Mouse (Mus musculus) right cerebral cortex, postnatal 14 days (tissue): Measurements from ENCODE around the gene Cd151.
"Not testable (repeated sequence)": the region's sequence is repeated elsewhere in the genome, so short reads cannot be mapped to it uniquely, and the experiment has no call there.

Experiments used
- DNase-seq: peaks from one replicate; pipeline ENCODE4 v3.0.0; 2022

Gene Cd151

DNA sequence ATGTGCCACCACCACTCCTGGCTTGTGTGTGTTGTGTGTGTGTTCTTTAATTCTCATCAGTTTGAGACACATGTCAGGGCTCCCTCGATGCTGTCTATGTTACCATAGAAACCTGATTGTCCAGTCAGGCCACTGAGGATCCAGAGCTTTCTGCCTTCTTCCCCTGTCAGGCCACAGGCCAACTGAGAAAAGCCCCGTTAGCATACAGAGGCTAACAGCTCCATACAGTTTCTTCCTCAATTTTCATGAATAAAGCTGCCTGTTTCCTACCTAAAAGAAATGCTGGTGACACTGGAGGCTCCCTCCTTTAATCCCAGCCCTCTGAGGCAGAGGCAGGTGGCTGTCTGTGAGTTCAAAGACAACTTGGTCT is 30.7 kb upstream of the Cd151 start:
- no peak for DNase-seq

DNA sequence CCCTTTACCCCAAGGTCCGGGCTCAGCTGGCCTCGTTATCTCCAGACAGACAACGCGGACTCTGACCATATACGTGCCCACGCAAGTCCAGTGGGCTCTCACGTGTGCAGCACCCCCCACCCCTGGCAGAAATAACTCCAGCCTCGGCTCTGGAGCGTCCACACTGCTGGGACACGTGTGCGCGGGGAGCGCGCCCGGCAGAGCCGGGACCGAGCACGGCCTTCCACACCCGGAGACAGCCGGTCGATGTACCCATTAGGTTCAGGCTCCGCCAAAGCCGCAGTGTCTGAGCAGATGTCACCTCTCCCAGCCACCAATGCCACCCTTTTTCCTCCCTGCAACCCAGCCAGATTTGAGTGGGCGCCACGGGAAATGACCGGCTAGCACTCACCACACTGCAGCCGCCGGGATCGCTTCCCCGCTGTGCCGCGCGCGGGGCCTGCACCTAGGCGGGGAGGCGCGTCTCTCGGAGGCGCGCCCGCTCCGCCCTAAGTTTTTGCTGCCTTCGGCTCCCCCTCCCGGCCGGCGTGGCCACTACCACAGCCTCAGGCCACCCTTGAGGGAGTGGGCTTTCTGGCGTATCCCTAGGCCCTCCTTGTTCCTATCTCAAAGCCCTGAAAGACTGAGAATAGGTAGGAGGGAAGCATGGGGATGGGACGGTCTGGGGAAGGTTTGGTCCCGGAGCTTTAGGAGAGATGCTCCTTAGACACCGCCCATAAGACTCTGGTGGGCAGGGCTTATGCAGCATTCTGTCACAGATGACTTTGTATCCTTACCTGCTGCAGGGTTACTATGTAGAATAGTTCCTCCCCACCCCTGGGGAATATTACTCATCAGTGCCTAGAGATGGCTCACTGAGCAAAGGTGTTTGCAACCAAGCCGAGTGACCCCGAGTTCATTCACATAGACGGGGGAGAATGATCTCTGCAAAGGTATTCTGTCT is 29.7 kb upstream of the Cd151 start, which contains the start of gene Slc25a22:
Gene Slc25a22, minus strand, starts transcription at position 715 of the 943 bp plus-strand sequence.
- DNase-seq, result peak; percentile 82

DNA sequence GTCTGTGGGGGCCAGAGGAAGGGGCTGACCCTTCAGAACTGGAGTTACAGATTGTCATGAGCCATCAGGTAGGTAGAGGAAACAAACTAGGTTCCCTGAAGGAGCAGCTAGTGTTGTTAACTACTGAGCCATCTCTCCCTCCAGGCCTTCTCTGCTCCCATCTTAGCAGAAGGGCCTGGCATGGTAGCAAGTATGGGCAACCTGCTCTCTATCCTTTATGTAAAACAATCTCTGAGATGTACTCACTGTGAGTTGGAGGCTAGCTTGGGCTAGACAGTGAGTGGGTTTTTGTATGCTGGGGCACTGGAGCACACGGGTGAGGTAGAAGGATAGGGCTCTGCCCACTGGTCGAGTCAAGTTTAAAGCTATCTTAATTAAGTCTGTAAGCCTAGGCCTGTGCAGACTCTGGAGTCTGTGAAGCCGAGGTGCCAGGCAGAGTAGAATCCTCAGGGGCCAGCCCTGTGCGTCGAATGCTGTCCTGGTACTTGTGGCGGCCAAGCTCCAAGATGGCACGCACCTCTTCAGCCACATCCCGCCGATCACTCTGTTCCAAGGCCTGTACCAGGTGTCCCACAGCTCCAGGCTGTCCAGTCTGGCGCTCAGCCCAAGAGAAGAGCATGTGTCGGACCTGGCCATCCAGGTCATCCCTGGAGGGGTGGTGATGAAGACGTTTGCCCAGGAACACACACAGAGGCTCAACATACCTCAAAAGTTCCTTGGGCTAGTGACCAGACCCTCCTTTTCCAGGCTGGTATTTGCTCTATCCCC is 28.8 kb upstream of the Cd151 start:
- DNase-seq, result no peak

DNA sequence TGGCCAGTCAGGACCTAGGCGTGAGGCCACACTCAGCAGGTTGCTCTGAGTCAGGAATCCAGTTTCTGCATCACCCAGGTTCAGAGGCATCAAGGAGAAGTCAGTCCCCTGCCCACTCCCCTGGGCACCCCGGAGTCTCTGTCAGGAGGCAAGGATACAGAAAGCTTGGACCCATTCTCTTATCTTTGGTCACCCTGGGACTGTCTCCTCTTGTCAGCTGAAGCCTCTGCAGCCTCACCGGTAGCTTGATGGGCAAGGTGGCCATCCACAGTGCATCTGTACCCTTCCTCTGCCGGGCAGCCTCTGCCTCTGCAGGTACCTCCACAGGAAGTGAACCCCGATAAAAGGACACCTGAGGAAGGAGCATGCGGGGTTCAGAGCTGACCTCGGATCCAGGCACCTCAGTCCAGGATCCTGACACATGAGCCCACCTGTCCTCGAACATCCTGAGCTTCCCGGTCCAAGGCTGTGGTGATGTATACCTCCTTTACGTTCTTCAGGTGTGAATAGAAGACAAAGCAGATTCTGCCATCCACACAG is 28.0 kb upstream of the Cd151 start:
- no peak for DNase-seq

DNA sequence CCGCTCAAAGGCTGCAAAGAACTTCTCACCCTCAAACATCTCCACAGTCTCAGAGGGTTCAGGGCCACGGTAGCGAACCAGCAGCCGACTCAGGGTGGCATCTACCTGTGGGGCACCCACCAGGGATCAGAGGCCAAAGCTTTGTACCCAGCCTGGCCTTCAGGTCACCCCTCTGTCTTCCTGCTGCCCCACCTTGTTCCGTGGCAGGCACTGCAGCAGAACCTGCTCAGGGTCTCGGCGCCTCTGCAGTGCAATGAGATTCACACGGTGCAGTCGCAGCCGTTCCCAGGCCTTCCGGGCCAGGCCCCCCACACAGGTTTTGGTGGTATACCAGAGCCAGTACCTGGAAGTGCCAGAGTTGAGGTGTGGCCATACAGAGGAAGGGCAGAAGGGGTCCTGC is 27.4 kb upstream of the Cd151 start:
- no peak for DNase-seq

DNA sequence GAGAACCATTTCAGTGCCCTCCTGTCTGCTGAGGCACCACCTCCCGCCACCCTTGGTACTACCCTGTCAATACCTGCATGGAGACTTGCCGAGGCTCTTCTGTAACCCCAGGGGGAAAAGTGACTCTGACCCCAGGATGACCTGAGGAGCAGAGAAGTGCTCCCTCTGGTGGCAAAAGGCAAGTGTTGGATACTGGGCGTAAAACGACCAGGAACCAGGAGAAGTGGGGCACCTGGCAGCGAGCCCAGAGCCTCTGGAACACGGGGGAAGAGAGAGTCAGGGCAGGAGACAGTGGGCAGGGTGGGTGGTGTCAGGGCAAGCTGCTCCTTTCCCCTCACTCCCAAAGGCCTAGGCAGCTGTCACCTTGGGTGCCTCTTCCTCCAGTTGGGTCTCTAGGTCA is 26.6 kb upstream of the Cd151 start:
- peak; percentile 76 for DNase-seq

DNA sequence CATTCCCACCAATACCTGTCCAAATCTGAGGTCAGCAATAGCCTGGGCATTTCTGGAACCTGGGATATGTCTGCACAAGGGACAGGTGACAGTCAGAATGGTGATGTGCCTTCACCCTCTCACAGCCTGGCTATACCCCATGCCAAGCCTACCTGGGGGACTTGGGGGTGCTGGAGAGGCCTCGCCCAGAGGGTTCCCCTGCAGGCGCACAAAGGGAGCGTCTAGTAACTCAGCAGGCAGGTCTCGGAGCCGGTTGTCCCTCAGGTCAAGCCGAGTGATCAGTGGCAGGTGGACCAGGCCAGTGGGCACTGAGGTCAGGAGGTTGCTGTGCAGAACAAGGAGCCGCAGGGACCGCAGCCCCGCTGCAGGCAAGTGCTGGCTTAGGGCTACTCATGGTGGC is 25.7 kb upstream of the Cd151 start:
- no peak for DNase-seq

DNA sequence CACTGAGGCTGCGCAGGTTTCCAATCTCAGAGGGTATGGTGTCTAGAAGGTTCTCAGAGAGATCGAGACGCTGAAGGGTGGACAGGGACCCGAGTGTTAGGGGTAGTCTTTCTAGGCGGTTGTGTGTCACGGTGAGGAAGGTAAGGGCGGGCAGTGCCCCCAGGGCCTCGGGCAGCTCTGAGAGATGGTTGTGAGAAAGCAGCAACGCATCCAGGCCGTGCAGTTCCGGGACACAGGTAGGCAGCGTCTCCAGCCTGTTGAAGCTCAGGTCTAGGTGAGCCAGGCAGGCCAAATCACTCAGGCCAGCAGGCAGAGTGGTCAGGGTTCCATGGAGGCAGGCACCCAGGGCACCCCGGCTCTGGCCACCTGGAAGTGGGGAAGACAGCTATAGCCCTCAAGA is 25.0 kb upstream of the Cd151 start:
- DNase-seq, result no peak

DNA sequence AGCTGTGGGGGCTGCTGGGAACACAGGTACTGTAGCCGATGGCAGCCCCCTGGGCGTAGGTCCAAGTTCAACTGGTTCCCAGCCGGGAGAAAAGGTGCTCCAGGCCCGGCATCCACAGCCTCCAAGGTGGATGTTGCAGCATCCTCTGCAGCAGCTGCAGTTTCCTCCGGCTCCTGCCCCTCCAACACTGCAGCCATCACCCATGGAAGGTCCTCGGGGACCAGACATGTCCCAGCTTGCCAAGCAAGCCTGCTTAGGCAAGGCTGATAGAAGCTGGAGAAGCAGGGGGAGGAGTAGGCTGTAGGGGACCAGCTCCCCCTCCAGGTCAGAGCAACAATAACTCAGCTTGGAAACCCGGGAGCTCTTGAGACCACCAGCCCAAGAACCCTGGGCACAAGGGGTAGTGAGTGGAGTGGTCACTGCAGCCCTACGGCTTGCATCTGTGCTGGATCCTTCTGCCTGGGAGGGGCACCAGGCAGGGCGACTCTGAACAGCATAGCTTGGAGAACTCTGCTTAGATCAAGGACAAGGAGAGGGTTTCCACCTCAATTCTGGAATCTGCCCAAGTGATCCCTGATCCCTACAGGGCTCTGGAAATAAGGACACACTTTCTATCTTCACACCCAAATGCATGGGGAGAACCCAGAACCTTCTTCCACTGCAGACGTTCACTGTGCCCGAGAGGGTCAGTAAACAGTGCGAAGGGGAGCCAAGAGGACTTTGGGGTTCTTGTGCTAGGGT is 23.9 kb upstream of the Cd151 start:
- no peak for DNase-seq

DNA sequence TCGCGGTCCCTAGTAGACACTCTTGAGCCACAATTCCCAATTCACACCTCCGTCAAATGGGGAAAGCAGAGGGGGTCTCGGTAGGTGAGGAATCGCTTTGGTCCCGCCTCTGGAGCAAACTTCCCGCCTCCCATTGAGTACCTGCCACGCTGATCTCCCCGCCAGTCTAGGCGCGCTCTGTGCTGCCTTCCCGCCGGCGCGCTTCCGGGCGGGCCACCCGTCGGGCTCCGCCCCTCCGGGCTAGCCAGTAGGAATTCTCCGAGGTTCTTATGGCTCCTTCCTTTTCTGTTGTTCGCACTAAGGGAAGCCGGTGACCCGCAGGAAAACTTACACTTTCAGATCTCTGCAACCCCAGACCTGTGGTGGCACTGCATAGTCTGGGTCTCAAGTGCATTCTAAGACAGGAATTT is 23.4 kb upstream of the Cd151 start, which contains the start of gene Pidd1:
Gene Pidd1, minus strand, starts transcription at position 198 of the 410 bp plus-strand sequence.
- no peak for DNase-seq

DNA sequence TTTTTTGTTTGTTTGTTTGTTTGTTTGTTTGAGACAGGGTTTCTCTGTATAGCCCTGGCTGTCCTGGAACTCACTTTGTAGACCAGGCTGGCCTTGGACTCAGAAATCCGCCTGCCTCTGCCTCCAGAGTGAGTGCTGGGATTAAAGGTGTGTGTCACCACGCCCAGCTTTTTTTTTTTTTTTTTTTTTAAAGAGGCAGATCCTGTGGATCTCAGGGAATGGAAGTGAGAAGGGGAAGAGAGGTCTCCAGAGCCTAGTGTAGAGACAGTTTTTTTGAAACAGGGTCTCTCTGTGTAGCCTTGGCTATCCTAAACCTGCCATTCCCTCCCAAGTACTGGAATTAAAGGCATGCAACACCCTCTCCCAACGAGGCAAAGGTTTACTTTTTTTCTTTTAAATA is 20.8 kb upstream of the Cd151 start:
- not testable (repeated sequence) for DNase-seq

DNA sequence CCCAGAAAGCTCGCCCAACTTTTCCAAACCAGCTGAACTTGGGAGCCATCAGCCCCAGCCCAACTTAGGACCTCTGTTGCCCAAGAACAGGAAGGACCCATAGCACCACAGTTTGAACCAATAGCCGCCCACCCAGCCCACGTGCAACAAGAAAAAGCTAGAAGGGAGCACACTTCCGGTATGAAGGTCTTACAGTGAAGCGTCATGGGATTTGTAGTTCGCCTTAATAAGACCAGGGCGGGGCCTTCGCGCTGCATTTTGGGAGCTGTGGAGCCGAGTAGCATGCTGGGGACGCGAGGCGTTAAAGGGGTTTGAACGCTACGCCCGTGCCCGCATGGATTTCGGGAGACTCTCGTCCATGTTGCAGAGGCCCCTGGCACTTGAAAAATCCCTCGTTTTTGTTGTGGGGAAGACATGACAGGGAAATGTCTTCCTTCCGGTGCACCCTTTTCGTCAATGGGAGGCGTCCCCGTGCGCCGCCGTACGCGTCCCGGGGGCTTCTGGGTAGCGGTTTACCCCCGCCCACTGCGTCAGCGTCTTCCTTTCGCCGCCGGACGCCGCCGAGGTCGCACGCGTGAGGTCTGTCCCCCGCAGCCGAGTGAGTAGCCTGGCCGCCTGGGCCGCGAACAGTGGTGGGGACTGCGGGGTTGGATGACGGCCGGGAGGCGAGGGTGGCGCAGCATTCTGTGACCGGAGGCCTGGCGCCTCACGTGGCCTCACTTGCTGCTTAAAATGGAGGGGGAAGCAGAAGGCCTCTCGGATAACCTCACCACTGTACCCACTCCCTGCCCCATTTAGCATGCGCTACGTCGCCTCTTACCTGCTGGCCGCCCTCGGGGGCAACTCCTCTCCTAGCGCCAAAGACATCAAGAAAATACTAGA is 19.8 kb upstream of the Cd151 start, which contains the start of gene Rplp2:
Gene Rplp2, plus strand, starts transcription at position 261 of the 882 bp plus-strand sequence.
- peak; percentile 91 for DNase-seq

DNA sequence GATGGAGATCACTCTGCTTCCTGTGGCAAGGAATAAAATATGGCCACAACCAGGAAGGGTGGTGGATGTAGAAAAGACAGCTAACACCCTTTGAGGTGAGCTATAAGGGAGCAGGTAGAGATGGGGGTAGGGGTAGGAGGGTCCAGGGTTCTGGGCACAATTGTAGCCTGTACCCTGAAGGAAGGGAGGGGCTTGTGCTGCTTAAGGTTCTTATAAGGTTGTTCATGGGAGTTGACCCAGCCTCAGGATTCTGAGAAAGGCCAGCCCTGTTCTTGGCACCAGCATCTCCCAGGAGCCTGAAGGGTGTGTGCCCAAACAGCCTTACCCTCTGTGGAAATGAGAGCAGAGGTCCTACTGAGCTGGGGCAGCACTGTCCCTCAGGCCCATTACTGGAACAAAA is 15.3 kb upstream of the Cd151 start:
- no peak for DNase-seq

DNA sequence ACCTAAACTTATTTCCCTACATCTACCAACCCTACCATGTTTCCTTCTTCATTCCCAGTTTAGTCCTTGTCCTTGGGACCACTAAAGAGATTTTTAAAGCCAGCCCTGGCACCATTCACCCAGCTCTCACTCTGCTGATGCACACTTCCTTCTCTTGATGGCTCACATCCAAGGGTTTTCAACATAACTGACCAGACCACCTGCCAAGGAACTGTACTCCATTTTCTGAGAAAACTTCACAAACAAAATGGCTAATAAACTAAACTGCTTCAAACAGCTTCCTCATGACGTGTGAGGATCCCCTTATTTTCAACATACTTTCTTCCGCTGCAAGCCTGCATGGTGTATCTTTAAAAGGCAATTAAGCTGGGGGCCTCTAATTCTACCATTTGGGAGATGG is 13.6 kb upstream of the Cd151 start:
- no peak for DNase-seq

DNA sequence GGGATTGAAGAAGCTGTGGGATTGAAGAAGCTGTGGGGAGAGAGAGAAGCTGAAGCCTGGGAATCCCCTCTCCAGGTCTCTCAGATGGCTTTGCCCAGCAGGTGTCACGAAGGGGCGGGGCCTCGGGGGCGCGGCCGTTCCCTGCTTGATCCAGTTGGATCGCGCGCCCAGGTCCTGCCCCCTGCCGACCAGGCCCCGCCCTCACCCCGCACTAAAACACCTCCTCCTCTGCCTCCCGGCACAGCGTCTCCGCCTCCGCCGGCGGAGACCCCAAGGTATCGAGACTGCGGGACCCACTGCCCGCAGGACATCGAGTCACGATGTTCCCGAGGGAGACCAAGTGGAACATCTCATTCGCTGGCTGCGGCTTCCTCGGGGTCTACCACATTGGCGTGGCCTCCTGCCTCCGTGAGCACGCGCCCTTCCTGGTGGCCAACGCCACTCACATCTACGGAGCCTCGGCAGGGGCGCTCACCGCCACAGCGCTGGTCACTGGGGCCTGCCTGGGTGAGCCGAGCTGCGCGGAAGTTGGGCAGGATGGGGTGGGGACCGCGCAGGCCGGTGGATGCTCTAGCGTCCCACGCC is 12.1 kb upstream of the Cd151 start, which contains the start of gene Pnpla2:
Gene Pnpla2, plus strand, starts transcription at position 232 of the 585 bp plus-strand sequence.
- DNase-seq, result peak; percentile 94

DNA sequence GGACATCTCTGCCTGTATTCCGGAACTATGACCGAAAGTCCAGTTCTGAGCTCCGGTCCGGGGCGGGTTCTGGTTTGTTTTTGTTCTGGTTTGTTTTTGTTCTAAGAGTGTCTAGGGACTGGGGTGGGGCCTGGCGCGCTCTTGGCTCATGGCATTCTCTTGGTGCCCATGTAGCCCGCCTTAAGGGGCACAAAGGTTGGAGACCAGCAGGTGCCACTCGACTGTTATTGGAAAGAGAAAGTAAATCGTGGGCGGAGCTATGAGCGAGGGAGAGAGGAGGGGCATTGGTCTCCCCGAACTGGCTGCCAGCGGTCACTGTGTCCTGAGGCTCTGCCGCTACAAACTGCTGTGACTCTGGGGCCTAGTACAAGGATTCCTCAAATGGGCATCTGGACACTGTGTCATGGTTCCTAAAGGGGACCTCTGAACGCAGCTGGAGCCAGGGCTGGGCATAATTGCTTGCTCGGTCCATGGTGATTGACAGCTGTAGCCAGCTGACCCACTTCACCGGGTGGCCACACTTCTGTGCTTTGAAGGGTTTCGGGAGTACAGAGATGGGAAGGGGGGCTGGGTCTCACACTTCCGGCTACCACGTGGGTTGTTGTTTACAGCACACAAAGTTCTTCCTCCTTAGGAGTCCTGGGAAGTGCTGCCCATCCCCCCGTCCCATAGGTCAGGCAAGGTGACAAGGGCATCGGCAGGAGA is 11.4 kb upstream of the Cd151 start:
- DNase-seq, result no peak

DNA sequence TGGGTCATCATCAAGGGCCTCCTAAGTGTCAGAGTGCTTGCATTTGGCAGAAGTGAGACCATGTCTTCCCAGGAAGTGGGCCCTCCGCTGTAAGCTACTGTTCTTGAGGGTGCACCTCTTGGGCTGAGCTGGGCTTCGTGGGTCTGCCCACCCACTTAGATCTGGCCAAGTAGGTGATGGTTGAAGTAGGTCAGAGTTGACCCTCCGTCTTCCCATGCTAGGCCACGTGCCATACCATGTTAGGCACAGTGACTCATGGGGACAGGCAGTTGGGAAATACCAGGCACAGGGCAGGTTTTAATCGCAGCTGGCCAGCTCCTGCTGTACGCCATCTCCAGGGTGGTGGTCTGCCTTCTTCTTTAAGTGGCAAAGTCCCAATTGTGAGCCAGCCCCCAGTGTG is 10.5 kb upstream of the Cd151 start:
- DNase-seq, result no peak

DNA sequence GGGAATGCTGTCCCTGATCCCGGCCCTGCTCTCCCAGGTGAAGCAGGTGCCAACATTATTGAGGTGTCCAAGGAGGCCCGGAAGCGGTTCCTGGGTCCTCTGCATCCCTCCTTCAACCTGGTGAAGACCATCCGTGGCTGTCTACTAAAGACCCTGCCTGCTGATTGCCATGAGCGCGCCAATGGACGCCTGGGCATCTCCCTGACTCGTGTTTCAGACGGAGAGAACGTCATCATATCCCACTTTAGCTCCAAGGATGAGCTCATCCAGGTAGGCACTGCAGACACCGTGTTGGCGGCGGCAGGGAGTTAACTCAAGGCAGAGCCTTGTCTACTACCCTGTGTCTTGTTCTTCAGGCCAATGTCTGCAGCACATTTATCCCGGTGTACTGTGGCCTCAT is 10.0 kb upstream of the Cd151 start:
- no peak for DNase-seq

DNA sequence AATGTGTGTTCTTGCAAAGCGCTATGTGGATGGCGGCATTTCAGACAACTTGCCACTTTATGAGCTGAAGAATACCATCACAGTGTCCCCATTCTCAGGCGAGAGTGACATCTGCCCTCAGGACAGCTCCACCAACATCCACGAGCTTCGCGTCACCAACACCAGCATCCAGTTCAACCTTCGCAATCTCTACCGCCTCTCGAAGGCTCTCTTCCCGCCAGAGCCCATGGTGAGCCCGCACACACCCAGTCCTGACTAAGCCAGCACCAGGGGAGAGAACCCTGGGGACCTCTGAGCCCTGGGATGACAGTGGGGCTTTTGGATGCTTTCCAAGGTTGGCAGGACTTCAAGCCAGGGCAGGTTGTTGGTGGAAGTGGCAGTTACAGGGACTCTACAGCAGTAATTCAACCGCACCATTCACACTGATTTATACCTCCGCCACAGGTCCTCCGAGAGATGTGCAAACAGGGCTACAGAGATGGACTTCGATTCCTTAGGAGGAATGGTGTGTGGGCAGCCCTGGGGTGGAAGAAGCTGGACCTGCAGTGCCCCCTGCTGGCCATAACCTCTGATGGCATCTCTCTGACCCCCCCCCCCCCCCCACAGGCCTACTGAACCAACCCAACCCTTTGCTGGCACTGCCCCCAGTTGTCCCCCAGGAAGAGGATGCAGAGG is 9.1 kb upstream of the Cd151 start:
- DNase-seq, result no peak

DNA sequence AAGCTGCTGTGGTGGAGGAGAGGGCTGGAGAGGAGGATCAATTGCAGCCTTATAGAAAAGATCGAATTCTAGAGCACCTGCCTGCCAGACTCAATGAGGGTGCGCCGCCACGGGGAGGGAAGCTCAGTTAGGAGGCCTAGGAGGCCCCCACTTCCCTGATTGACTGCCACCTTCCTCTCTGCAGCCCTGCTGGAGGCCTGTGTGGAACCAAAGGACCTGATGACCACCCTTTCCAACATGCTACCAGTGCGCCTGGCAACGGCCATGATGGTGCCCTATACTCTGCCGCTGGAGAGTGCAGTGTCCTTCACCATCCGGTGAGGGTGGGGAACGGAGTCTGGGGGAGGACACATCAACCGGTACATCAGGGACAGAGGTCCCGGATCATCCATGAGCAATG is 8.5 kb upstream of the Cd151 start:
- DNase-seq, result no peak
